Mouse (Mus musculus) CD4-positive, CD25-positive, alpha-beta regulatory T cell, adult 4 months (primary cell): Measurements from ENCODE around the gene Ceacam1. TPM values are rescaled to one million over a fixed set of nuclear protein-coding genes. Genes with fewer than 3 reads are reported as not detected.

Experiments used
- polyA plus RNA-seq, 2 experiments: library from polyadenylated mRNA; unstranded; fragments of 100-300 nt; shearing (Covaris generic); gene quantifications; one replicate each; pipeline ENCODE4 v1.2.1; 2017

Ceacam1 gene
- polyA plus RNA-seq, 2 experiments from 2014 or later = 1.2 TPM; not detected in 1

Other genes starting within 250 kb of the Ceacam1 start
- 10 to 100 TPM in 1 of 2 experiments, 1 to 10 TPM in 1; 8.9 to 11.3 TPM for gene Gsk3a, start 239.8 kb downstream of the Ceacam1 start, polyA plus RNA-seq
- under 1 TPM; 0.22 to 0.42 TPM for gene Erf, start 226.8 kb downstream of the Ceacam1 start, polyA plus RNA-seq
- gene Cic, start 209.9 kb downstream of the Ceacam1 start, polyA plus RNA-seq = 10 to 100 TPM; 24.1 to 27.2 TPM
- 10 to 100 TPM; 23.6 to 42.6 TPM for gene Pafah1b3, start 179.6 kb downstream of the Ceacam1 start, polyA plus RNA-seq
- not detected for gene Prr19, start 176.2 kb downstream of the Ceacam1 start, polyA plus RNA-seq
- not detected for gene Tmem145, start 171.5 kb downstream of the Ceacam1 start, polyA plus RNA-seq
- under 1 TPM; 0.10 to 0.11 TPM for gene Megf8, start 160.4 kb downstream of the Ceacam1 start, polyA plus RNA-seq
- not detected for gene Cnfn, start 107.9 kb downstream of the Ceacam1 start, polyA plus RNA-seq
- gene Lipe, start 78.9 kb downstream of the Ceacam1 start, polyA plus RNA-seq = 10 to 100 TPM; 14.2 to 24.4 TPM
- not detected for gene Cxcl17, start 64.7 kb downstream of the Ceacam1 start, polyA plus RNA-seq
- not detected for gene Ceacam2, start 62.3 kb upstream of the Ceacam1 start, polyA plus RNA-seq
- gene Erich4, start 138.3 kb upstream of the Ceacam1 start, polyA plus RNA-seq = not detected
- gene Dmac2, start 141.8 kb upstream of the Ceacam1 start, polyA plus RNA-seq = 10 to 100 TPM; 44.2 to 66.2 TPM
- gene B3gnt8, start 149.1 kb upstream of the Ceacam1 start, polyA plus RNA-seq = under 1 TPM; 0.27 to 0.81 TPM
- 10 to 100 TPM; 16.6 to 27.7 TPM for gene Bckdha, start 181.4 kb upstream of the Ceacam1 start, polyA plus RNA-seq
- 100 to 1,000 TPM in 1 of 2 experiments, 10 to 100 TPM in 1; 97.0 to 157 TPM for gene Exosc5, start 181.6 kb upstream of the Ceacam1 start, polyA plus RNA-seq
- 10 to 100 TPM; 15.2 to 31.5 TPM for gene Tmem91, start 197.6 kb upstream of the Ceacam1 start, polyA plus RNA-seq
- gene B9d2, start 203.2 kb upstream of the Ceacam1 start, polyA plus RNA-seq = 10 to 100 TPM; 46.8 to 72.8 TPM
- gene Tgfb1, start 209.4 kb upstream of the Ceacam1 start, polyA plus RNA-seq = 1 to 10 TPM; 6.9 to 9.7 TPM
- 10 to 100 TPM; 36.5 to 68.4 TPM for gene Ccdc97, start 241.5 kb upstream of the Ceacam1 start, polyA plus RNA-seq